Mouse (Mus musculus) small intestine, adult 2 months (tissue): ENCODE results near the gene Hmg20b. TPM values are rescaled to one million over a fixed set of nuclear protein-coding genes. Genes with fewer than 3 reads are reported as not detected.

Source experiments
- H3K27ac ChIP-seq: fragments of 200-500 bp; 2 replicates; pipeline ENCODE4 v1.5.1; 2012; ENCODE audit warnings: low read depth, low read length, control low read depth, inconsistent platforms; ENCODE audit not compliant: insufficient read depth
- H3K27me3 ChIP-seq: fragments of 200-500 bp; 2 replicates; pipeline ENCODE4 v1.6.1; 2012; ENCODE audit warnings: mild to moderate bottlenecking, moderate library complexity, low read length, inconsistent platforms; ENCODE audit not compliant: control insufficient read depth, insufficient read depth
- H3K36me3 ChIP-seq: fragments of 200-500 bp; 2 replicates; pipeline ENCODE4 v1.6.1; 2012; ENCODE audit warnings: mild to moderate bottlenecking, low read length, control low read depth, inconsistent platforms; ENCODE audit not compliant: control insufficient read depth, insufficient read depth
- H3K4me1 ChIP-seq: fragments of 200-500 bp; 2 replicates; pipeline ENCODE4 v1.6.1; 2012; ENCODE audit warnings: low read length, inconsistent platforms, mixed read lengths; ENCODE audit not compliant: control insufficient read depth, insufficient read depth, insufficient read length
- H3K4me3 ChIP-seq: fragments of 200-500 bp; 2 replicates; pipeline ENCODE4 v1.5.1; 2012; ENCODE audit warnings: low read depth, mild to moderate bottlenecking, control low read depth, inconsistent platforms, low read length, moderate library complexity
- CTCF ChIP-seq: fragments of 200-500 bp; IDR thresholded peaks from 2 replicates; pipeline ENCODE4 v1.5.1; 2012; ENCODE audit warnings: low read depth, mild to moderate bottlenecking, control low read depth, inconsistent platforms, low read length, moderate library complexity, mixed read lengths; ENCODE audit not compliant: insufficient replicate concordance, insufficient read length; ENCODE audit errors: extremely low read depth
- POLR2A ChIP-seq: fragments of 200-500 bp; IDR thresholded peaks from 2 replicates; pipeline ENCODE4 v1.6.1; 2012; ENCODE audit warnings: low read depth, mild to moderate bottlenecking, control low read depth, inconsistent platforms, low read length, moderate library complexity
- WGBS: fragments of 180-500 bp; shearing (Covaris S2); methylation state at CpG from one replicate; pipeline ENCODE4 v1.1.7; 2018; 5-methylcytosine and 5-hydroxymethylcytosine counted together
- polyA plus RNA-seq: library from polyadenylated mRNA; depleted of rRNA; stranded (reverse); fragments of >200 nt; gene quantifications from 2 replicates; pipeline ENCODE4 v1.2.3, GENCODE M21; 2012

Gene Hmg20b
- polyA plus RNA-seq, 1 experiment: 196 TPM

- TF ChIP-seq CTCF: no peak
- TF ChIP-seq POLR2A: no peak; the same call in 1 of the 2 replicates
- Histone ChIP-seq H3K27ac (peak overlapping the region; percentile 18; the same call in 1 of the 2 replicates), H3K27me3 (no peaks in the 10 kb centered on the region), H3K4me1 (peaks cover 21% of the 10 kb centered on the region; the same call in 1 of the 2 replicates), H3K36me3 (peaks cover 5% of the 10 kb centered on the region), H3K4me3 (peak overlapping the region; percentile 86)
- WGBS: 1% methylated on average over 46 of the region's 46 CpGs
Observed at GRCm38 (mm10) chr10:81378553-81379182, 28.4 kb upstream of the Hmg20b start.

GRCm38 (mm10) chr10:81377793-81378552 lies 27.7 kb upstream of the Hmg20b start, which contains the start of gene Fzr1:
Gene Fzr1, minus strand, starts transcription at chr10:81378516.
- 1% methylated on average over 57 of the region's 59 CpGs for WGBS
- TF ChIP-seq POLR2A (peak; percentile 74), CTCF (no peak)

GRCm38 (mm10) chr10:81377362-81377664 lies 27.0 kb upstream of the Hmg20b start:
- peaks cover 21% of the 10 kb centered on the region; the same call in 1 of the 2 replicates for H3K4me1 ChIP-seq
- no peaks in the 10 kb centered on the region for H3K27me3 ChIP-seq
- WGBS: 18% methylated on average over 2 of the region's 2 CpGs
- no peak for TF ChIP-seq POLR2A
- no peak for TF ChIP-seq CTCF
- H3K27ac ChIP-seq: peak overlapping the region; percentile 2; the same call in 1 of the 2 replicates
- H3K4me3 ChIP-seq: peak overlapping the region; percentile 86
- peaks cover 7% of the 10 kb centered on the region for H3K36me3 ChIP-seq

More at GRCm38 (mm10) chr10:81377793-81378552, 27.7 kb upstream of the Hmg20b start, which contains the start of gene Fzr1:
- no peaks in the 10 kb centered on the region for H3K27me3 ChIP-seq
- H3K4me3 ChIP-seq: peak within 1 kb of the TSS; percentile 86
- H3K27ac ChIP-seq: peak within 1 kb of the TSS; percentile 18
- peaks cover 21% of the 10 kb centered on the region; the same call in 1 of the 2 replicates for H3K4me1 ChIP-seq
- peaks cover 7% of the 10 kb centered on the region for H3K36me3 ChIP-seq

GRCm38 (mm10) chr10:81376561-81377361 lies 26.5 kb upstream of the Hmg20b start:
- peaks cover 15% of the 10 kb centered on the region; the same call in 1 of the 2 replicates for H3K4me1 ChIP-seq
- H3K27me3 ChIP-seq: no peaks in the 10 kb centered on the region
- H3K4me3 ChIP-seq: peak overlapping the region; percentile 86
- H3K36me3 ChIP-seq: peaks cover 7% of the 10 kb centered on the region
- peak overlapping the region; percentile 2 for H3K27ac ChIP-seq
- 26% methylated on average over 6 of the region's 6 CpGs for WGBS
- TF ChIP-seq CTCF: no peak
- TF ChIP-seq POLR2A: no peak

- peaks cover 15% of the 10 kb centered on the region; the same call in 1 of the 2 replicates for H3K4me1 ChIP-seq
- H3K36me3 ChIP-seq: peaks cover 17% of the 10 kb centered on the region
- no peaks in the 10 kb centered on the region for H3K27me3 ChIP-seq
- WGBS: 91% methylated on average over 10 of the region's 10 CpGs
- H3K27ac ChIP-seq: no peak overlapping the region
- H3K4me3 ChIP-seq: no peak overlapping the region
- no peak for TF ChIP-seq POLR2A
- TF ChIP-seq CTCF: no peak
Observed at GRCm38 (mm10) chr10:81375322-81375721, 25.0 kb upstream of the Hmg20b start.

GRCm38 (mm10) chr10:81367207-81367495 lies 16.9 kb upstream of the Hmg20b start:
- H3K4me3 ChIP-seq: no peak overlapping the region
- peak overlapping the region; percentile 55; the same call in 1 of the 2 replicates for H3K27ac ChIP-seq
- H3K36me3 ChIP-seq: peaks cover 47% of the 10 kb centered on the region
- H3K27me3 ChIP-seq: no peaks in the 10 kb centered on the region
- WGBS: 90% methylated on average over 6 of the region's 6 CpGs
- peaks cover 46% of the 10 kb centered on the region for H3K4me1 ChIP-seq
- TF ChIP-seq POLR2A (no peak), CTCF (no peak)
